Comparison of ENCODE assay signal across 15 mouse cellular contexts in the genomic region with DNA sequence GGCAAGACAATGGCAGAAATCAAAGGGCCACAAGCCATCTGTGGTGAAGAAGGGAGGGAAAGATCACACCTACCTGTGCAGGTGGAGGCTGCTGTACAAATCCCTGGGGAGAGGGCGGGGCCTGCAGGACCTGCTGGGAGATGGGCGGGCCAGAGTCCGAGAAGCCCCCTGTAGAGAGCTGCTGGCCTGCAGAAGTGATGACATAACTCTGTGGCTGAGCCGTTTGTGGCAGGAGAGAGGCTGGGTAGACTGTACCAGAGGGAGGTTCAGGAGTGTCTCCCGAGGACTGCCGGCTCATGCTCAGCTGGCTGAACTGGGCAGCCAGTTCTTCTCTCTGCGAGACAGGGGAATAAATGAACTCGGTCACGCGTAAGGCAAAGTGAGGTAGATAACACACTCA.
A peak's percentile ranks its signal among the peaks of the same experiment; 100 is the strongest.
DNase-seq lines count a peak whose midpoint lies in the region; ATAC-seq and TF ChIP-seq lines count a peak whose summit lies in the region.
"Had no signal": no experiment of that assay in that cellular context is flagged by ENCODE, and none has a peak within 500 bp of the region (broad histone marks: within the 10 kb centered on the region; RNA-seq: fewer than 3 reads in every experiment).

No protein-coding gene starts in this region.

- H3K27me3 ChIP-seq in hindbrain, postnatal 0 days (ENCODE audit: insufficient read depth, low read length): no peaks in the 10 kb centered on the region

- 0 out of 2 replicates have a peak, but pooled peaks have one; percentile 5 for ATAC-seq in frontal cortex, adult (ENCODE audit: low TSS enrichment)
- peak; percentile 49; the same call in 1 of the 2 replicates for ATAC-seq in hindbrain, postnatal 0 days
- ATAC-seq: intestine, embryonic 16.5 days had no signal

- H3K27ac ChIP-seq in hindbrain, postnatal 0 days: peak overlapping the region; percentile 45; the same call in 1 of the 2 replicates
- H3K27ac ChIP-seq: heart, adult 2 months had no signal

- H3K4me2 ChIP-seq in hindbrain, postnatal 0 days (ENCODE audit: low read depth, low read length): no peak overlapping the region
- H3K4me2 ChIP-seq: liver, embryonic 11.5 days had no signal

- no peak for DNase-seq in frontal cortex, postnatal 25 days (ENCODE audit: low spot score in 2 of 2)
- DNase-seq in ES-CJ7 (ENCODE audit: low read depth, low spot score): peak; percentile 12
- DNase-seq in cerebellum, adult 9-11 months: peak; percentile 57
- peak; percentile 11 for DNase-seq in hindbrain, postnatal 0 days (ENCODE audit: low spot score)
- DNase-seq in thymus, postnatal 0 days (ENCODE audit: low spot score): no peak
- DNase-seq in ovary, postnatal 36 days (ENCODE audit: low spot score): no peak
- DNase-seq: embryo, embryonic 11 days; heart, adult 2 months; heart, postnatal 10 days; lung, postnatal 10 days; spleen, adult 18-20 months; thymus, adult 18-20 months had no signal

- H3K36me3 ChIP-seq in hindbrain, postnatal 0 days (ENCODE audit: insufficient read depth, low read length): peaks cover 8% of the 10 kb centered on the region; the same call in 1 of the 2 replicates

- no peak overlapping the region for H3K9ac ChIP-seq in hindbrain, postnatal 0 days (replicated peaks; ENCODE audit: low read length)

- H3K9me3 ChIP-seq in hindbrain, postnatal 0 days (ENCODE audit: low read length): no peaks in the 10 kb centered on the region

- 0 out of 2 replicates have a peak, but pooled peaks cover 5% of the 10 kb centered on the region for H3K4me1 ChIP-seq in hindbrain, postnatal 0 days (ENCODE audit: insufficient read depth, low read length)

- H3K4me3 ChIP-seq in hindbrain, postnatal 0 days (ENCODE audit: low read length): no peak overlapping the region
- H3K4me3 ChIP-seq: heart, adult 2 months had no signal

- WGBS in hindbrain, postnatal 0 days: 31% methylated on average over 10 of the region's 10 CpGs

- TF ChIP-seq CTCF in hindbrain, postnatal 0 days (IDR thresholded peaks at IDR 0.05; ENCODE audit: low read depth): no peak

Comparison
In these comparisons a context has a peak if more than half of its experiments do, and no peak if none do; other contexts are left out.
1. DNase-seq: peak in ES-CJ7 (single experiment), cerebellum, adult 9-11 months (single experiment) and hindbrain, postnatal 0 days (single experiment); none in frontal cortex, postnatal 25 days (0 of 2), thymus, postnatal 0 days (single experiment) and ovary, postnatal 36 days (single experiment).